Mouse (Mus musculus): Measurements from ENCODE around the gene Spata2. TPM values are rescaled to one million over a fixed set of nuclear protein-coding genes. Genes with fewer than 3 reads are reported as not detected.

The Spata2 gene
- total RNA-seq, 1 experiment from 2014 or later, result 35.1 TPM

DNA sequence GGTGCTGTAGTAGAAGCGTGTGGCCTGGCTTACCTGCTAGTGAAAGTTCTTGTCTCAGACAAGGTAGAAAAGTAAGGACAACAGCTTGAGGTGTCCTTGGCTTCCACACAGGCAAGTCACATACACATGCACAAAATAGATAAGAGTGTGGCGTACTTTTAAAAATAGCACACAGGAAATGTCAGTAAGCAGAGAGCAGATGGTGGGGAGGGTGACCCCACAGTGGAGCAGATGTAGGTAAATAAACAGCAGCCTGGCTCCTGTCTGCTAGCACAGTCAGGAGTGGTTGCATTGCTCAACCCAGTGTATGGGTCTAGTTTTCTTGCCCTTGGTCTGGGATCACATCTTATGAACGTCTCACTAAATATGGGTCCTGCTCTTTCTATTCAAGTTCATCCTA, 17.8 kb upstream of the Spata2 start:
- no peak for DNase-seq

DNA sequence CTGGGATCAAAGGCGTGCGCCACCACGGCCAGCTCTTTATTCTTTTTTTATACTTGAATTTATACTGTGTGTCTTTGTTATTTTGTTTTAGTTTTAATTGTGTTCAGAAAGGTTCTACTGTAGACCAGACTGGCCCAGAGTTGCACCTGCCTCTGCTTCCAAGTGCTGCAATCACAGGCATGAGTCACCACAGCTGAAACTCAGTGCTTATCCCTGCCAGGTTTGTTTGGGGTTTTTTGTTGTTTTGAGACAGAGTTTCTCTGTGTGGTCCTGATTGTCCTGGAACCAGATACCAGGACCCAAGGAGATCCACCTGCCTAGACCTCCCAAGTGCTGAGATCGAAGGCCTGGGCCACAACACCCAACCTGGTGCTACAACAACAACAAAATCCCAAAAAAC, 15.9 kb upstream of the Spata2 start:
- no peak for DNase-seq

DNA sequence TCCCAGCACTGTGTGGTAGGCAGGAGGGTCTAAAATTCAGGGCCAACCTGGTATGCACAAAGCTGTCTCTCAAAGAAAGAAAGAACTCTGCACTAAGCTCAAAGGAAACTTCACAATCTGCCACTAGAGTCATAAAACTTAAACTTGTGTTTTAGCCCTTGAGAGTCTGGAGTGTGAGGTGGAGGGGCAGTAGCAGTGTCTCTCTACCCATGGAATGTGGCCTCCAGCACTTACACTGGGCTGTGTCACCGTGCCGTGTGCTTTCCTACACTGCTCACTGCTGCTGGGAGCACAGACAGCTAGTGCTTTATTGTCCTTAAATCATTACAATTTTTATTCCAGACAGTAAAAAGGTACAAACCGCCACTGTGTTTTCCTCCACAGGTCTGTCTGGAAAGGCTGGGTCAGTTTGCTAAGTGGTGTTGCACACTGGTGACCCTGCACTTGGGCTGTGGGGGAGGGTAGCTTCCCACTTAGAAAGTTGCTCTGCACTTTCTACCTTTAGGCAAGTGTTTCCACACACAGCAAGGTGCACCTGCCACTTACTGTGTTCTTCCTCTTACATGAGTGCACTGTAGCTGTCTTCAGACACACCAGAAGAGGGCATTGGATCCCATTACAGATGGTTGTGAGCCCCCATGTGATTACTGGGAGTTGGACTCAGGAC, 15.2 kb upstream of the Spata2 start:
- DNase-seq, result no peak

DNA sequence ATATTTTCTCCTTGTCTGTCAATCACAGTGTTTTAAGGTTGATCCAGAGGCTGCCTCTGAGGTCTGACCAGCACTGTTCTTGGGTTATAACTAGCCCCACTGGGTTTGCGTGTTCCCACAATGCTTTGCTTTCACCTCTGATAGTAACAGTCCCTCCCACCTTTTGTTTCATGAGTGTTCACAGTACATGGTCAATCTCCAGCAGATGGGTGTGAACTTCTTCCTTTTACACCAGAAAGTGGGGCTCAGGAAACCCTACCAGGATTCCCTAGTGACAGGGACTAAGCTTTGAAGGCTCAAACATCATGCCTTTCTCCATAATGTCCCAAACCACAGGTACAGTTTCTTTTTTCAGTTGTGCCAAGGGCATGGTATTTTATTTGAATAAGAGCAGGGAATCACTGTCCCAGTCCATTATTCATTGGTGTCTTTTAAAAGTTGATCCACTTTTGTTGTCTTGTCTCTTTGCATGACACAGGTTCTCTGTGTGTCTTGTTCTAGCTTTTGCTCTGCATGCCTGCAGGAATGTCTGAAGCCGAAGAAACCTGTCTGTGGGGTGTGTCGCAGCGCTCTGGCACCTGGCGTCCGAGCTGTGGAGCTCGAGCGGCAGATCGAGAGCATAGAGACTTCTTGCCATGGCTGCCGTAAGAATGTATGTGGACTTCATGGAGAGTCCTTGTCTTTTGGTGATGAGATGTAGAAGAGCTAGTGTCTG, 14.0 kb upstream of the Spata2 start:
- no peak for DNase-seq

DNA sequence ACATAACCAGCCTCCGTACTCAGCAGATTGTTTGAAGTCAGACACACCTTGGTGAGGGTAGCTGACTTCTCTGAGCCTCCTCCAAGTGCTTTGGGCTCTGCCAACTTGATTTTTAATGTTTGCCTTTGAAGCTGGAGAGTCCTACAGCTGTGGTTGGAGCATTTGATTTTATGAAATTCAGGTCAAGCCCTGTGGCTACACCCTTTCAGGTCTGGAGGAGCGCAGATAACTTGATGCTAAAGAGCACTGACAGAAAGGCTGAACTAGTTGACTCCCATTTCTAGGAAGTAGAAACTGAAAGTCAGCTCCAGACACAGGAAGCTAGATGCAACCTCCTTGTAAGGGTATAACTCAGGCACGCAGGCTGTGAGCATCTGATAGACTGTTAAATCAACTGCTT, 12.4 kb upstream of the Spata2 start:
- DNase-seq, result no peak

DNA sequence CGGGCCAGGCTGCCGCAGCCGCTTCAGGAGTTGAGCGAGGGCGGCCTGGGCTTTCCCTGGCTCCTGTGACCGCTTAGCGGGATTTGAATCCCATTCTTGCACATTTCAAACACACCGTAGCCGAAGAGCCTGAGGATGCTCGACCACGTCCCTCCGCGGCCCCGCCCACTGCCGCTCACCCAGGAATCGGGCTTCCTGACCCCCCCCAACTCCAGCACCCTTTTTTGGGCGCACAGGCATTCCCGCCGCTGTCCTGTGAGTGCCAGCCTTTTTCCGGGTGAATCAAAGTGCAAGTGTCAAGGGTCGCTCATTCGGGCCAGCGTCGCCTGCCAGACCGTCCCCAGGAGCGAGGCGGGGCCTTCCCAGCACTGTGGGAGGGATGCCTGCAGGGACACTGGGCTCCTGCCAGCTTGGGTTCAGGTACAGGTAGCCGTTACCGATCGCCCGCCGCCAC, 11.2 kb upstream of the Spata2 start:
- peak; percentile 67 for DNase-seq

DNA sequence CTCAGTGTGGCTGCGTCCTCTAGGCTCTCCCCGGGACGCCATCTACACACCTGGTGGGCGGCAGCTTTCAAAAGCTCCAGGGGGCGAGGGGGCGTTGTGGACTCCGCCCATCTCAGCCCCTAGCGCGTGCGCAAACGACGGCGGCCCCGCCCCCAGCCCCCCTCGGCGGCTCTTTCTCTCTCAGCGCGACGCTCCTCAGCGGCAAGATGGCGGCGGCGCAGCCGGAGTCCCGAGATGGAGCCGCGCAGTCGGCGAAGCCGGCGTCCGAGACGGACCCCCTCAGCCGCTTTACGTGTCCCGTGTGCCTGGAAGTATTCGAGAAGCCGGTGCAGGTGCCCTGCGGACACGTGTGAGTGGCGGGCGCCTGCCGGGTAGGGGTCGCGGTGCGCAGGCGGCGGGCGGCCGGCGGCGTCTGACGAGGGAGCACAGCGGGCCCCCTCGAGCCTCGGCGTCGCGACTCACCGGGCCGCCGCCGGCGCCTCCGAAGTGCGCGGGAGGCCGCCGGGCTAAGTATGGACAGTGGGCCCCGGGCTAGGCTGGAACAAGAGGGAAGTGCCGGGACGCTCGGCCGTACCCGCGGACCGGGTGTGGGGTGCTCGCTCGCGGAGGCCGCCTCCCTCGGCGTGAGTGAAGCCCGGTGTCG, 10.7 kb upstream of the Spata2 start:
- DNase-seq, result peak; percentile 92

DNA sequence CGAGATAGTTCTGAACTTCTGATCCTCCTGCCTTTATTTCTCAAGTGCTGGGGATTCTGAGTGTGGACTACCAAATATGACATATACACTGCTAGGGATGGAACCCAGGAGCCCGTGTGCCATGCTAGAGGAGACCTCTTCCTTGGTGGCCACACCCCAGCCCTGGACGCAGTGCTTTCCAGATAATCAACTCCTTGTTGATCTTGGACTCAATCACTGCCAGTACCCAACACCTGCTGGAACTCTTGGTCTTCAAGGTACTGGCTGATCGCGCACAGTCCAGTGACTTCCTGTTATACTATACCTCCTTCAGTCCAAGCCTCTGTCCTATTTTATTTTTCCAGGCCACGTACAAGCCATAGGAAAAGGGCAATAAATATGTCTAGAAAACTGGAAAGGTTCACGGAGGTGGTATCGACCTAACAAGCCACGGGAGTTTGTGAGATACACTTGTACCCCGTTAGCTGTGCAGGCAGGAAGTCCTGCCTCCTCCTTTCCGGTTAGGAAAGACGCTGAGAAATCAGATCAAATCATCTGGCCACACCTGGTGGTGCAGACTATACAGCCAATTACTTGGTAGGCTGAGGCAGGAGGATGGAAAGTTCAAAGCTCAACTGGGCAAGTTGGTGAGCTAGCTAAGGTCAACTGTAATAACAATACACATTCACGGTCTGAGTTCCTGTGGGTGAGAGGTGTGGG, 10.0 kb upstream of the Spata2 start:
- no peak for DNase-seq

DNA sequence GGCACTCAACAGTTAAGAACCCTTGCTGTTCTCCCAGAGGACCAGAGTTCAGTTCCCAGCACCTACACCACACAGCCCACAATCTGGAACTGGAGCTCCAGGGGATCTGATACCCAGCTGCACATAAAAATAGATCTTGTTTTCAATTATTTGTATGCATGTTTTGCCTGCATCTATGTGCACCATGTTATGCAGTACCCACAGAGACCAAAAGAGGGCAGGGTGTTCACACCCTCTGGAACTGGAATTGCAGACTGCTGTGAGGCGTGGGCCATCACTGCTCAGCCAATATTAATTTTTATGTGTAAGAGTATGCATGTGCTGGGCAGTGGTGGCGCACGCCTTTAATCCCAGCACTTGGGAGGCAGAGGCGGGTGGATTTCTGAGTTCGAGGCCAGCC, 4.6 kb upstream of the Spata2 start:
- peak; percentile 32 for DNase-seq

DNA sequence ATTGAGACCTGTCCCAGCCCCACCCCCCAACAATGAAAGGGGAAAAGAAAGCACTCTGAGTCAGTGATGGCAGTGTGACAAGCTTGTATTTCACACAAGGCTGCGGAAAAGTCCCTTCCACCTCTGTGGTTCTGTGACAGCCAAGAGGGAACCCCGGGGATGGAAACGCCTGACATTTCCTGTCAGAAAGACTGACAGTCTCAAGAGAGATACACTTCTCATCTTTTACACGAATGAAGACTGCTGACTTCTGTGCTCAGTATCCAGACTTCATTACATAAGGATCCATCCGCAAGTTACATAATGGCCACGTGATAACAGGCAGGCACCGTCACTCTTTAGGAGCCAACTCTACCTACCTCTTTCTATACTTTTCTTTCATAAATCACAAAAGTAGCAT, 3.8 kb upstream of the Spata2 start:
- DNase-seq, result no peak

DNA sequence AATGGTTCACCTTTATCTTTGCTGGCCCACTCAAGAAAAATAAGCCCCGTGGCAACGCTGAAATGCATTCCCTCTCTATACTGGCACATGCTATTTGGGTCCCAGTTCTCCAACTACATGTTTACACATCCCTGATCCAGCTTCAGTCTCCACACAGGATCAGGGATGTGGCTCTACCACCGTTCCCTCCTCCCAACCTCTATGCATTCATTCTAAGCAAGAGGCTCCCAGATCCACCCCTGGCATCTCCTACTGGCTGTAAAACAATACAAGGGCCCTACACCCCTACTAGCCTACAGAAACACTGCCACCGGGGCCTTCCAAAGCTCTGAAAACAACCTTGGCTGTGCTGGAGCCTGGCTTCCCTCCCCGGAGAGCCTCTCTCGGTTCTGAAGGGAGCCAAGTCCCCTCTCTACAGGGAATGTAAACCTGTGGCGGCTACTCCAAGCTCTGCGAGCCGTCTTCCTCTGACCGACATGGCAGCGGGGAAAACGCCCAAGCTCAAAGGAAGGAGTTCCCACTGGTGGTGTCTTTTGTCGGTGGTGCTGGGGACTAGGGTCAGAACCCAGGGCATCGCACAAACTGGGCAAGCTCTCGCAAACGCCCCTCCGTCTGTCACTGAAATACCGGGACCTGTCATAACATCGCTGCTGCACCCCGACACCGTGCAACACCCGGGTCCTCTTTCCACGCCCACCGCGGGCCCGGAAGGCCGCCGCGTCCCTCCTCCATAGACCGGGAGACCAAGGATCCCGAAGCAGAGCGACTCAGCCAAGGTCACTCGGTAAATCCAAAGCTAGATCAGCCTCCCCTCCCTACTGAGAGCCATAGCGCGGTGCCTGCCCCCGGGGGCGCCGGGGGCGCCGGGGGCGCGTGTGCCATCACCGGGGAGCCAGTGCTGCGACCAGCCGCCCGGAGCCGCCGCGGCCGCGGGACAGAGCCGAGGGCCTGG, 654 bp downstream of the Spata2 start, which contains the start of gene Rnf114:
TSS of gene Rnf114 (plus strand) at position 889 of the 952 bp plus-strand sequence.
- peak; percentile 61 for DNase-seq

DNA sequence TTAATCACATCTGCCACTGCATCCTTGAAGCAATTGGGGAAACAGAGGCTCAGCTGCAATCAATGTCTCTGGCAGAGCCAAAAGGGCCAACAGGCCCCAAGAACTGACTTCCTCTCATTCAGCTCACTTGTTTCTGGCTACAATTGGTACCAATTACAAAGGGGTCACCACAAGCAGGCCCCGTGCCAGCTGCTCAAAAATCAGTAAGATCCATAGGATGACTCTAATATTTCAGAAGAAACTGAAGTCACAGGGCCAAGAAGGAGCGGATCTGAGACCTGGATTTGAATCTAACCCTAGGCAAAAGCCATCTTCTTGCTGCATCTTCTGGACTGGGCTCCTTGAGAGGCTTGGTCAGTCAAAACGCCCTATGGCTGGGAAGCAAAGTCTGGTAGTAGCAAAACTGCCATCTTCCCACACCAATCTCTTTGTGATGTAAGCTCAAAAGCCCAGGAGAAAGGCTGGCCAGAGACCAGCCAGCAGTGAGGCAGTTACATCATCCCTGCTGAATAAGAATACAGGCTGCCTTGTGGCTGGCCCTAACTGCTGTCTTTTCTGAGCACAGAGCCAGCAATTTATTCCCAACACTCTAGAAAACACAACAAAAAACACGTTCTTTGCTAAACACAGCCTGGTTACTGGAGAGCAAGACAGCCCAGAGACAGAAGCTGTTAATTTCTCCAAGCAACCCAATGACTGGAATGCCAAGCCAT, 1.7 kb downstream of the Spata2 start:
- DNase-seq, result peak; percentile 36

DNA sequence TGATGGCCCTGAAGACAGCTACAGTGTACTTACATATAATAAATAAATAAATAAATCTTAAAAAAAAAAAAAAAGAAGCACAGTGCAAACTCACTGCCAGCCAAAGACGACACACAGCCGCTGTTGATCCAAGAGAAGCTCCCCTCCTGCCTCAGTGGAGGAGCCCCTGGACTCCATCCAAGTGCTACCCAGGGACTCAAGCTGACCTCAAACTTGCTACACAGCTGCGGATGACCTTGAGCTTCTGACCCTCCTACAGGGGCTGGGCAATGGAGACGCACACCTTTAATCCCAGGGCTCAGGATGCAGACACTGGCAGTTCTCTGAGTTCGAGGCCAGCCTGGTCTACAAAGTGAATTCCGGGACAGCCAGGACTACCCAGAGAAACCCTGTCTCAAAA, 4.7 kb downstream of the Spata2 start:
- peak; percentile 30 for DNase-seq

DNA sequence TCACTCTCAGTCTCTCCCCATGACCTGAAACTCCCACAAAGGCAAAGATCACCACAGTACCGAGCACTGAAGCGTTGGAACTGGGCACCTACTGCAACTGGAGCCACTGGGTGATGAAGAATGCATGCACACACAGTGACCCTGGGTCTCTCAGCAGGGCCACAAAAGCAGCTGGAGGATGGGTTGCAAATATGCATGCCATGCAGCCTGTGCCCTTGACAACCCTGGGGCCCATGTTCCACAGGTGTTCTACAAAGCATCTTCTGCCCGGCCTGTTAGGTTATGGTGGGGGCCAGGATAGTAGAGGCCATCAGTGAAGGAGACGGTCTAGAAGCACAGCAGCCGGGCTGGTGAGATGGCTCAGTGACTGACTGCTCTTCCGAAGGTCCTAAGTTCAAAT, 5.1 kb downstream of the Spata2 start:
- DNase-seq, result no peak

DNA sequence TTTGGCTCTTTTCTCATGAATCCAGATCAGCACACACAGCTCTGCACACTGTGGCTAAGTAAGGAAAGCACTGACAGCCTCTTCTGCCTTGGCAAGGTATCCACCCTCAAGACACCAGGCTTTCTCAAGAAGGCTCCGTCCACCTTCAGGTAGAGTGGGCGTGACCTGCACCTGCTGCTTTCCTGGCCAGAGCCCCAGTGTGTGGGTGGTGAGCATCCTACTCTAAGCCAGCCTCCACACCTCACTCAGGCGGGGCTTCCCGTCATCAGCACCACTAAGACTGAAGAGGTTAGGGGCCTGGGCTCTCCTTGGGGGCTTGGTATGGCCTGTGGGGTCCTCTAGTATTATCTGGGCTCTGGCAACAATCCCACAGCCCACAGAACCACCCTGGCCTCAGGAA, 6.1 kb downstream of the Spata2 start:
- DNase-seq, result no peak

DNA sequence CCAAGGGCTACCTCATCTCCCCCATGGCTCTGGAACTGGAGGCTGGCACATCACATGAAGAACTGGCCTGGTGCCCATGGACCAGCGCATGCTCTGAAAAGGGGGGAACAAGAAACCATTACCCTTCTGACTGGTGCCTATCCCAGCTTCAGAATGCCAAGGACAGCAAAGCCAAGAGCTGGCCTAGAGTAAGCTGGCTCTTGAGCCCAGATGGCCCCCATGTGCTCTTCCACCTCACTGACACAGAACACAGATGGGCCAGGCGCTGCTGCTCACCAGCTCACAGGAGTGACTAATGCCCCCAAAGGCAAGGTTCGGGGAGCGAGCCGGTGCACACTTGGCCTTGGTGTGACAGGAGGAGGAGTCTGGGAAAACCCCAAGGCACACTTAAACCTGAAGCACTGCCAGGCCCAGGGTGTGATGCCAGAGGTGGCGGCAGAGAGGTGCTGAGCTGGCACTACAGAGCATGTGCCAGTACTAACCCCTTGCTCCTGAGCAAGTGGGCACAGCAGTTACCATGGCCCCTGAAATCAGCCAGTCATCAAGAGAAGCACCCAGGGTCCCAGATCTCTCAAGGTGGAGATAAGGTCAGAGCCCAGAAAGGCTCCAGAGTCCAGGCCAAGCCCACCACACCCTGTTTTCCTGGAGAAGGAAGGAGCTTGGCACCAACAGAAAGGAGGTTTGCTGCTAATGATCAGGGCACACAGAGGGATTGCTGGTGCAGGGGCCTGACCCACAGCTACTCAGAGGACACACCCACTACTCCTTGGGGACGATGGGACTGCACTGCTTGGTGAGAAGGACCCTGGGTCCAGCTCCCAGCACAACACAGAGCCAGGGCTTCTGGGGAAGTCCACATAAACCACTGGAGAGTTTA, 6.9 kb downstream of the Spata2 start:
- DNase-seq, result peak; percentile 79

DNA sequence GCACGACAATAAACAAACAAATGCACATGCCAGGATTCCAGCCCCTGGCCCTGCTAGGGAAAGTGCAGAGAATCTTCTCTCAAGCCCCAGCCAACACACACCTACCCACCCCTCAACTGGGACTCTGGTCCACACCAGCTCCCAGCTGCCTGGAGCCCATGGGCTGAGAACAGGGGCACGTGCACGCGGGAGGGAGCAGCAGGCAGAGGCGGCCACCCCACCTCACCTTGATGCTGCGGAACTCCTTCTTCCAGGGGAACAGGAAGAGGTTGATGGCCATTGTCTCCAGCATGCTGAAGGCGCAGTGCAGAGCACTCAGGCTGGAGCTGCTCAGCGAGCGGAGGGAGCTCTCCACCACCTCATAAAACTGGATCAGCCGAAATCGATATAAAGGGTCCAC, 7.8 kb downstream of the Spata2 start:
- no peak for DNase-seq

DNA sequence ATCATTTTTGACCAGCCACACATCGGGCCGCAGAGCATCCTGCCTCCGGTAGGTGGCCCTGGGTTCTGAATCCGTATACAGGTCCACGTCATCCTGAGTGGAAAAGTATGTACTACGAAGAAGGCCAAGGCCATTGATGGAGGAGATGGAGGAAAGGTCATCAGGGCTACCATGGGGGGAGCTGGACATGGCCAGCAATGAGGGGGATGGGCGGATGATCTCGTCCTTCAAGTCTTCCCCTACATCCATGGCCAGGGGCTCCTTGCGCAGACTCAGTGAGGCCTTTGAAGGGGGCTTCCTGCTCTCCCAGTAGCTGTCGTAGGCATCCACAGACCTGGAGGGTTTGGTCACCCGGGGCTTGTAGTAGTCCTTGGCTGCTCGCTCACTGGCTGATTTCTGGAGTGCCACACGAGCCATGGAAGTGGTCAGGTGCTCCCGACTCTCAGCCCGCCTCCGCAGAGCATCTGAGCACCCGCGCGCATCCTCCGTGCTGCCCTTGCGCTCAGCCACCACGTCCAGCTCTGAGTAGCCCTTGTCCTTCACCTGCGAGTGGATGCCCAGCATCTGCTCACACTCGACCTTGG, 8.8 kb downstream of the Spata2 start:
- no peak for DNase-seq

DNA sequence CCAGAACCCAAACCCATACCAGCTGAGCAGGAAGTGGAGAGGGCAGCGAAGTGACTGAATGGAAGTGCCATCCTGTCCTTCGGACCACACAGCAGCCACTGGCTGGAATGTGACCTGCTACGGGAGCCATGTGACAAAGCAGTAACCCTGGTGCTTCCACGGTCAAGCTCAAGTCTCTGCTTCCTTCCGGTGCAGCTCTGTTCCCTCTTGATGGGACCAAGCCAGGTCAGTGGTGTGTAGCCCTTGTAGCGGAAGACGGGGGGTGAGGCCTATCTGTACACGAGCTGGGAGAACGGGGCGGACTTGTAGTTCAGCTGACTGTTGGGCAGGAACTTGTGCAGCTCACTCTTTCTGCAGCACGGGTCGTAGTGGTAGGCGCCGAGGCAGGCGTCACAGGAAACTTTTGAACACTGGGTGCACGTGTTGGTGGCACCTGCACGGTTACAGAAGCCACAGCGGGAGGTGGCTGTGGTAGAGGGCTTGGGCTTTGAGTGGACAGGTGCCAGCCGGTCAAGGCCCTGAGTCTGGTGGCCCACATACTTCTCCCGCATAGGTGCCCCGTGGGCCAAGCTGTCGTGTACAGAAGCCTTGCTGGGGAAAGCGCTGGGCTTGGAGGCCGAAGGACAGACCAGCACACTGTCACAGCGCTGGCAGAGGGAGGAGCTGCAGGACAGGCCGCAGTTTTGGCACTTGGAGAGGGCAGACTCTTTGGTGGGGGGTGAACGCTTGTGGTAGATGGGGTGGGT, 9.4 kb downstream of the Spata2 start:
- no peak for DNase-seq
